Comparison of ENCODE assay signal across 8 mouse cellular contexts in genomic region chr2:109891031-109891430, GRCm38 (mm10). TPM values are rescaled to one million over a fixed set of nuclear protein-coding genes. Genes with fewer than 3 reads are reported as not detected.
A peak's percentile ranks its signal among the peaks of the same experiment; 100 is the strongest.
DNase-seq lines count a peak whose midpoint lies in the region; ATAC-seq and TF ChIP-seq lines count a peak whose summit lies in the region.

No protein-coding gene starts in this region.

- no peak for DNase-seq in left cerebral cortex, adult 2 months (ENCODE audit: extremely low spot score in 1 of 2, low spot score in 2 of 2)
- DNase-seq in left cerebral cortex, postnatal 36 days (ENCODE audit: low spot score in 2 of 2): no peak
- DNase-seq in embryonic facial prominence, embryonic 10.5 days (ENCODE audit: low spot score): no peak
- no peak for DNase-seq in hindbrain, embryonic 10.5 days (ENCODE audit: low spot score)
- no peak for DNase-seq in lung, embryonic 14.5 days
- no peak for DNase-seq in layer of hippocampus, adult 9-11 months
- DNase-seq in gastrocnemius, postnatal 14 days: no peak

- peak; percentile 89 for ATAC-seq in lung, embryonic 14.5 days (ENCODE audit: insufficient read depth)

- peaks cover 20% of the 10 kb centered on the region for H3K36me3 ChIP-seq in embryonic facial prominence, embryonic 10.5 days (replicated peaks)
- peaks cover 21% of the 10 kb centered on the region for H3K36me3 ChIP-seq in hindbrain, embryonic 10.5 days
- peaks cover 20% of the 10 kb centered on the region for H3K36me3 ChIP-seq in lung, embryonic 14.5 days (ENCODE audit: insufficient read depth)
- peaks cover 13% of the 10 kb centered on the region for H3K36me3 ChIP-seq in small intestine, adult 2 months (ENCODE audit: control insufficient read depth, insufficient read depth, low read length)

- WGBS in embryonic facial prominence, embryonic 10.5 days: under 1% methylated on average over 34 of the region's 34 CpGs
- WGBS in hindbrain, embryonic 10.5 days: under 1% methylated on average over 34 of the region's 34 CpGs
- WGBS in lung, embryonic 14.5 days: under 1% methylated on average over 31 of the region's 34 CpGs
- WGBS in small intestine, adult 2 months: under 1% methylated on average over 31 of the region's 34 CpGs

- TF ChIP-seq POLR2A in small intestine, adult 2 months (IDR thresholded peaks at IDR 0.05; ENCODE audit: low read depth, low read length): no peak

- peak overlapping the region; percentile 95 for H3K9ac ChIP-seq in lung, embryonic 14.5 days

- no peaks in the 10 kb centered on the region for H3K9me3 ChIP-seq in embryonic facial prominence, embryonic 10.5 days
- H3K9me3 ChIP-seq in hindbrain, embryonic 10.5 days: 0 out of 2 replicates have a peak, but pooled peaks cover 2% of the 10 kb centered on the region
- no peaks in the 10 kb centered on the region for H3K9me3 ChIP-seq in lung, embryonic 14.5 days (ENCODE audit: low read depth, low read length)

- peak overlapping the region; percentile 97 for H3K4me3 ChIP-seq in left cerebral cortex, adult 2 months
- H3K4me3 ChIP-seq in embryonic facial prominence, embryonic 10.5 days: peak overlapping the region; percentile 95
- H3K4me3 ChIP-seq in hindbrain, embryonic 10.5 days: peak overlapping the region; percentile 94
- H3K4me3 ChIP-seq in lung, embryonic 14.5 days (ENCODE audit: low read depth, low read length): peak overlapping the region; percentile 96
- H3K4me3 ChIP-seq in small intestine, adult 2 months (ENCODE audit: low read depth, low read length): peak overlapping the region; percentile 82

- H3K4me1 ChIP-seq in embryonic facial prominence, embryonic 10.5 days: peaks cover 15% of the 10 kb centered on the region
- peaks cover 13% of the 10 kb centered on the region for H3K4me1 ChIP-seq in hindbrain, embryonic 10.5 days (replicated peaks)
- peaks cover 8% of the 10 kb centered on the region for H3K4me1 ChIP-seq in lung, embryonic 14.5 days (ENCODE audit: insufficient read depth)
- H3K4me1 ChIP-seq in small intestine, adult 2 months (ENCODE audit: control insufficient read depth, insufficient read depth, insufficient read length, low read length): no peaks in the 10 kb centered on the region

- H3K4me2 ChIP-seq in lung, embryonic 14.5 days: peak overlapping the region; percentile 79

- peak overlapping the region; percentile 85 for H3K27ac ChIP-seq in left cerebral cortex, adult 2 months
- peak overlapping the region; percentile 98 for H3K27ac ChIP-seq in embryonic facial prominence, embryonic 10.5 days (replicated peaks)
- peak overlapping the region; percentile 98 for H3K27ac ChIP-seq in hindbrain, embryonic 10.5 days
- H3K27ac ChIP-seq in lung, embryonic 14.5 days (ENCODE audit: low read depth): peak overlapping the region; percentile 90
- peak overlapping the region; percentile 63 for H3K27ac ChIP-seq in small intestine, adult 2 months (ENCODE audit: insufficient read depth, low read depth, low read length)

- intact Hi-C loops in left cerebral cortex, adult 2 months (cut with DNase I): no loop called here
- intact Hi-C loops in left cerebral cortex, postnatal 36 days (cut with DNase I): loop anchor here (10.0 kb wide), 2 partner anchors 196 to 616 kb away; no protein-coding TSS in a partner anchor
- intact Hi-C loops in gastrocnemius, postnatal 14 days (cut with DNase I; ENCODE audit: low total_unique reads): no loop called here

- H3K27me3 ChIP-seq in embryonic facial prominence, embryonic 10.5 days (replicated peaks; ENCODE audit: low read depth, poor library complexity, severe bottlenecking): no peaks in the 10 kb centered on the region
- no peaks in the 10 kb centered on the region for H3K27me3 ChIP-seq in hindbrain, embryonic 10.5 days (ENCODE audit: insufficient read depth, poor library complexity, severe bottlenecking)
- H3K27me3 ChIP-seq in lung, embryonic 14.5 days (ENCODE audit: insufficient read depth, low read length): no peaks in the 10 kb centered on the region
- H3K27me3 ChIP-seq in small intestine, adult 2 months (ENCODE audit: control insufficient read depth, insufficient read depth, low read length): no peaks in the 10 kb centered on the region

- TF ChIP-seq CTCF in left cerebral cortex, adult 2 months (IDR thresholded peaks at IDR 0.05): no peak
- TF ChIP-seq CTCF in lung, embryonic 14.5 days (IDR thresholded peaks at IDR 0.05; ENCODE audit: low read depth): no peak
- no peak for TF ChIP-seq CTCF in small intestine, adult 2 months (IDR thresholded peaks at IDR 0.05; ENCODE audit: extremely low read depth, insufficient read length, insufficient replicate concordance, low read depth, low read length)

RNA-seq across cellular contexts. Expression of gene Lin7c, which starts 0.4 kb away (rescaled TPM):
- total RNA-seq in left cerebral cortex, adult 2 months (2021): 10 to 100 TPM; 74.8 to 83.4 TPM
- total RNA-seq in left cerebral cortex, postnatal 36 days (2021): 10 to 100 TPM; 66.9 to 76.8 TPM
- 77.9 and 79.9 TPM in 2 replicates for polyA plus RNA-seq in embryonic facial prominence, embryonic 10.5 days (2016; fragmentation: Nextera tagmentation; extraction: Ambion mirVana)
- polyA plus RNA-seq in hindbrain, embryonic 10.5 days (2016; fragmentation: Nextera tagmentation; extraction: Ambion mirVana): 91.5 and 96.0 TPM in 2 replicates
- polyA plus RNA-seq in lung, embryonic 14.5 days (2014; fragmentation: Nextera tagmentation; extraction: Ambion mirVana): 60.0 and 61.1 TPM in 2 replicates
- polyA plus RNA-seq in small intestine, adult 2 months (2012; rRNA removed): 2.0 and 3.8 TPM in 2 replicates
- total RNA-seq in gastrocnemius, postnatal 14 days (2021): 10 to 100 TPM; 21.3 to 22.7 TPM

RNA-seq across cellular contexts. Expression of gene Lgr4, which starts 26.4 kb away (rescaled TPM):
- total RNA-seq in left cerebral cortex, adult 2 months (2021): 10 to 100 TPM; 25.1 to 25.3 TPM
- 10 to 100 TPM; 23.7 to 26.2 TPM for total RNA-seq in left cerebral cortex, postnatal 36 days (2021)
- polyA plus RNA-seq in embryonic facial prominence, embryonic 10.5 days (2016; fragmentation: Nextera tagmentation; extraction: Ambion mirVana): 14.1 and 14.6 TPM in 2 replicates
- polyA plus RNA-seq in hindbrain, embryonic 10.5 days (2016; fragmentation: Nextera tagmentation; extraction: Ambion mirVana): 13.0 TPM in 2 replicates
- 3.4 and 3.9 TPM in 2 replicates for polyA plus RNA-seq in lung, embryonic 14.5 days (2014; fragmentation: Nextera tagmentation; extraction: Ambion mirVana)
- 12.0 and 51.4 TPM in 2 replicates for polyA plus RNA-seq in small intestine, adult 2 months (2012; rRNA removed)
- total RNA-seq in gastrocnemius, postnatal 14 days (2021): 10 to 100 TPM; 17.3 to 18.8 TPM

Comparison
In these comparisons a context has a peak if more than half of its experiments do, and no peak if none do; other contexts are left out.
1. RNA of gene Lin7c, which starts 0.4 kb away (polyA plus RNA-seq): 91.5 to 96.0 TPM in hindbrain, embryonic 10.5 days, 77.9 to 79.9 TPM in embryonic facial prominence, embryonic 10.5 days and 60.0 to 61.1 TPM in lung, embryonic 14.5 days; 2.0 to 3.8 TPM in small intestine, adult 2 months; every median in the first group is over 10 times any median in the second.
2. Peak in every context shown above with its lines, with median percentiles within 50 percentile points of each other: H3K27ac ChIP-seq and H3K4me3 ChIP-seq.